Mouse (Mus musculus) left cerebral cortex, postnatal 14 days (tissue): ENCODE results near the gene Slc6a6. TPM values are rescaled to one million over a fixed set of nuclear protein-coding genes. Genes with fewer than 3 reads are reported as not detected.
A peak's percentile ranks its signal among the peaks of the same experiment; 100 is the strongest.

ENCODE experiments used
- DNase-seq, 2 experiments: peaks; one replicate each; pipeline ENCODE4 v3.0.0; 2021 to 2022; ENCODE audit warnings: low spot score in 2 of 2, mixed read lengths in 1 of 2
- intact Hi-C: fragments of 180-260 bp; cut with DNase I; formaldehyde crosslinking; loops from one replicate; pipeline ENCODE4 v1.15.1; 2025
- total RNA-seq, 2 experiments: library from RNA; stranded (reverse); gene quantifications; 2 replicates each; pipeline ENCODE4 v1.2.3; 2021

Slc6a6 gene
- total RNA-seq, 2 experiments from 2014 or later: 159 to 165 TPM

GRCm38 (mm10) chr6:91665990-91666700 lies 17.7 kb upstream of the Slc6a6 start:
- intact Hi-C loops: no loop called here
- DNase-seq: no peak

GRCm38 (mm10) chr6:91667141-91667540 lies 16.7 kb upstream of the Slc6a6 start:
- intact Hi-C loops: no loop called here
- DNase-seq: no peak

DNA sequence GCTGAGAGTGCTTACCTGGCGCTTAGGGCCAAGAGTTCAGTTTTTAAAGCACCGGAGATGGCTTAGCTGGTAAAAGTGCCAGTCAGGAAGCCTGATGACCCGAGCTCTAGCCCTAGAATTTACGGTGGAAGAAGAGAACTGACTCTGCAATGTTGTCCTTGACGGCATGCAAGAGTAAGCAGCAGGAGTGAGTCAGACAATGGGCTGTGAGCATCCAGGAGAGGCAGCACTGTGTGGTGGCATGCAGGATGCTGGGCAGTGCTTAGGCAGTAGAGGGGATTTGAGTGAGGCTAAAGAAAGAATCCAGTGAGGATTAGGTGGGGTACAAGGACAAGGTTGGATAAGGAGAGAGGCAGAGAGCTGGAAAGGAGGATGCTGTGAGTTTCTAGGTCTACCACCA lies 15.6 kb upstream of the Slc6a6 start:
- intact Hi-C loops: no loop called here
- DNase-seq: no peak

DNA sequence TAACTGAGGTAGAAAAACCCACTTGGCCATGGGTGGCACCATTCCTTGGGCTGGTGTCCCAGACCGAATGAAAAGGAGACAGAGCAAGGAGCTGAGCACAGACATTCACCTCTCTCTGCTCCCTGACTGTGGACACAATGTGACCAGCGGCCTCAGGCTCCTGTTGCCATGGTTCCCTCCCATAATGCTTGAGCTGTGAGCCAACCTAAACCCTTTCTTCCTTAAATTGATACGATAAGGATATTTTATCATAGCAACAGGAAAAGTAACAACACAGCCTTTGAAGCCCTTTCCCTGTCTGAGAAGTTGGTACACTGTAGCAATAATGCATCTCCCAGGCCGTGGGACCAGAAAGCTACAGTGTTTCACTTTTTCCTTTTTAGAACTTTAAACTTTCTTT lies 14.6 kb upstream of the Slc6a6 start:
- DNase-seq: no peak
- intact Hi-C loops: no loop called here

DNA sequence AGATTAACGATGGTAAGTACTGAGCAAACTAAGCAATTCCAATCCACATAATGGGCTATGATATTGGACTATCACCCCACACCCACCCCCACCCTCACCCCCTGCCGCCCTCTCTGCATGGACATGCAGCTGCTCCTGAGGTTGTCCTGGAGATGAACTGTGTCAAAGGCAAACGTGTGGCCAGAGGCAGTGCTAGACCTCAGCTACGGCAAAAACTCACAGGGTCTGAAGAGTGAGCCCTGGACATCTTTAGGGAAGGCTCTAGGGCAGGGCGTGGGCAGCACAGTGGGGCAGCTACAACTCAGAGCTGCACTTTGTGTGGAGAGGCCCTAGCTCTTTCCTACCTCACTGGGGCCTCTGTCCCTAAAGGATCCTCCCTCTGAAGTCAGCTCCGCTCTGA lies 13.6 kb upstream of the Slc6a6 start:
- intact Hi-C loops: no loop called here
- no peak for DNase-seq

DNA sequence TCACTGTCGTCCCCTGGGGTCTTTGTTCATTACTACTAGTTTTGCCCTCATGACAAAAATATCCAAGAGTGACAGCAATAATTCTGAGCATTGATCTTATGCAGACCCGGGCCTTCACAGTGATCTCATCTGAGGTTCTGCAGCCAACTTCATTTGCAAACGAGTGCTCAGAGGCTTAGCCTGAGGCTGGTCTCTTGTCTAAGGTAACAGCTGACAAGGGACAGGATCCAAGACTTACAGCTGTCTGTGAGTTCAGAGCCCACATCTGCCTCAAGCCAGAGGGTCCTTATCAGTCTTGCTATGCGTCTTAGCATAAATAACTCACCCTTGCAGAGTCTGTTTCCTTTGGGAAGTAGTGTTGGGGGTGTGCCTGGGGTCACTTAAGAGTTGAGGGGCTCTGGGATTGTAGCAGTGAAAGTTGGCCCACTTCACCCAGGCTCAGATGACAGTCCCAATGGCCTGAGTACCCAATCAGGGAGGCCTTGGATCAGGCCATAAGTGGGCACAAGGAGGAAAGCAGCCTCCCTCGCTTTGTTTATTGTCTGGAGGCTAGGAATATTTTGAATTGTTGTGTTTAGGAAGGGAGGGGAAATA lies 9.0 kb upstream of the Slc6a6 start:
- intact Hi-C loops: no loop called here
- DNase-seq: no peak

DNA sequence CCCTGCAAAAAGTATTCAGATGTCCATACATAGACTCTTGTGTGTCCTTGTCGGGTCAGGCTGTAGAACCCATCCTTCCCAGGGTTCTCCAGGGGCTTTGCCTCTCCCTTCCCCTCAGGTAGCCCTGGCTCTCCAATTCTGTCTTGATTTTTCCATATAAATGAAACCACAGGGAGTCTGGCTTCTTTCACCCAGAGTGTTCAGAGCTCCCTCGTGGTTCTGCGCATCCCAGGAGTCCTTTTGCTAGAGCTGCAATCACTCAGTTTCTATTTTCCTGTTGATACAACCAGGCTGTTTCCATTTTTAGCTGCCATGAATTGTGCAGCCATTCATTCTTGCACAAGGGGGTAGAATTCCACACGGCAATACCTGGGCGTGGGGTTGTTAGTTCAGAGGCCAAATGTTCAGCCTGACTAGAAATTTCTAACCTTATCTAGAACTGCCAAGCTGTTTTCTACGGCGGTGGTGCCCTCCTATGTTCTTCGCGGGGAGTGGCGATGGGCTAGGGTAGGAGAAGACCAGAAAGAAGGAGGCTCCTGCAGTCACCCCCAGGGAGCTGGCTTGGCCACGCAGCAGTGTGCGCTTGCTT lies 5.3 kb upstream of the Slc6a6 start:
- no peak for DNase-seq
- intact Hi-C loops: no loop called here

- peak; percentile 53 to 58 for DNase-seq
- intact Hi-C loops: no loop called here
Observed at GRCm38 (mm10) chr6:91679095-91679577, 4.7 kb upstream of the Slc6a6 start.

DNA sequence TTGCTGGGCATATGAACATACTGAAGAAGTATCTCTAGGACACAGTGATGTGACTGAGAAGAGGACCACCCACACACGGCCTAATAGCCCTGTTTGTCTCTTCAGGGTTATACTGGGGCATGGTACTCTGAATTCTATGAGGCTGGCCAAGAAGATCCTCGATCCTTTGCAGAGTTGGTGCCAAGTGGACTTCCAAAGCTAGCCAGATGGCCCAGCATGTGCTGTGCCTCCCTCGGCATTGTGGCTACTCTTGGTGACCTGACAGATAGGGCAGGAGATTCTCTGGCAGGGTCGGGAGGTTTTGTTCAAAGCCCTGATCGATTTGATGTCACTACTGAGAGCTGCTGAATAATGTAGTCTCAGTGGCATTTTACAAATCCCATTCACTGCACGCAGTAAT lies 4.1 kb upstream of the Slc6a6 start:
- no peak for DNase-seq
- intact Hi-C loops: loop anchor here (5.0 to 10.0 kb wide), 2 partner anchors 55 to 152 kb away; no protein-coding TSS in a partner anchor

GRCm38 (mm10) chr6:91681841-91682240 lies 2.0 kb upstream of the Slc6a6 start:
- intact Hi-C loops: loop anchor here (5.0 to 10.0 kb wide), 2 partner anchors 53 to 155 kb away; no protein-coding TSS in a partner anchor
- no peak for DNase-seq

DNA sequence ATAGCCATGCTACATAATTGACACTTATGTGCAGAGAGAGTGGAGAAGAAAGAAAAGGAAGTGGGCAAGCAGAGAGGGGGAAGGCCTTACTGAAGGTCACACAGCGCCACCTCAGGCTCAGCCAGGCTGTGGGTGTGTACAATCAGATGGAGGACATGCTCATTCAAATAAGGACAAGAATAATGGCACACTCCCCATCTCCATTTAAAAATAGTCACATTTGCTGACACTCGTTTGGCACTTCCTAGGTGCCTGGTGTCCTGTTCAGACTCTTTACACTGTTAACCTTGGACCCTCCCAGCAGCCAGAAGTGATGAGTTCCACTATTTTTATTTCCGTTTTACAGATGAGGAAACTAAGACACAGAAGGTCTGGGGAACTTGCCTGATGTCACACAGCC lies 732 bp upstream of the Slc6a6 start:
- no peak for DNase-seq
- intact Hi-C loops: loop anchor here (5.0 to 10.0 kb wide), 2 partner anchors 52 to 156 kb away; no protein-coding TSS in a partner anchor

DNA sequence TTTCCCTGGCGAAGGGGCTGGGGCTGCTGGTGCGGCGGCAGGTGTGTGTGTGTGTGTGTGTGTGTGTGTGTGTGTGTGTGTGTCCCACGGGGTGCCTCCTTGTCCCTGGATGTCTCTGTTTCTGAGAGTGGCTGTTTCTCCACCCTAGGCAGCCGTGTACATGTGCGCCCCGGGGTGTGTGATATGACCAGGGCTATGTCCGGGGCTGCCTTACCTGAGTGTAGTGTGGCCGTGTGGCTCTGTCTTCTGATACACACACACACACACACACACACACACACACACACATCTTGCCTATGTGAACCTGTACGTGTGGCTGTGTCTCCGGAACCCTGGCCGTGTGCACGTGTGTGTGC lies 599 bp downstream of the Slc6a6 start:
- intact Hi-C loops: loop anchor here (5.0 to 10.0 kb wide), 2 partner anchors 50 to 157 kb away; no protein-coding TSS in a partner anchor
- peak; percentile 42 to 67 for DNase-seq

GRCm38 (mm10) chr6:91684831-91685532 lies 1.1 kb downstream of the Slc6a6 start:
- peak in 1 of 2 experiments; percentile 24 for DNase-seq
- intact Hi-C loops: loop anchor here (5.0 to 10.0 kb wide), 2 partner anchors 50 to 158 kb away; no protein-coding TSS in a partner anchor

- intact Hi-C loops: loop anchor here (10.0 kb wide), 1 partner anchor 49 kb away; no protein-coding TSS in a partner anchor
- DNase-seq: peak; percentile 57 to 78
Observed at GRCm38 (mm10) chr6:91685533-91685883, 1.7 kb downstream of the Slc6a6 start.

- DNase-seq: no peak
- intact Hi-C loops: loop anchor here (10.0 kb wide), 1 partner anchor 49 kb away; no protein-coding TSS in a partner anchor
Observed at GRCm38 (mm10) chr6:91685896-91686295, 2.0 kb downstream of the Slc6a6 start.

GRCm38 (mm10) chr6:91686597-91686996 lies 2.7 kb downstream of the Slc6a6 start:
- intact Hi-C loops: loop anchor here (10.0 kb wide), 1 partner anchor 48 kb away; no protein-coding TSS in a partner anchor
- DNase-seq: peak; percentile 43 to 49

- intact Hi-C loops: loop anchor here (10.0 kb wide), 1 partner anchor 47 kb away; no protein-coding TSS in a partner anchor
- no peak for DNase-seq
Observed at GRCm38 (mm10) chr6:91688021-91688420, 4.2 kb downstream of the Slc6a6 start.

DNA sequence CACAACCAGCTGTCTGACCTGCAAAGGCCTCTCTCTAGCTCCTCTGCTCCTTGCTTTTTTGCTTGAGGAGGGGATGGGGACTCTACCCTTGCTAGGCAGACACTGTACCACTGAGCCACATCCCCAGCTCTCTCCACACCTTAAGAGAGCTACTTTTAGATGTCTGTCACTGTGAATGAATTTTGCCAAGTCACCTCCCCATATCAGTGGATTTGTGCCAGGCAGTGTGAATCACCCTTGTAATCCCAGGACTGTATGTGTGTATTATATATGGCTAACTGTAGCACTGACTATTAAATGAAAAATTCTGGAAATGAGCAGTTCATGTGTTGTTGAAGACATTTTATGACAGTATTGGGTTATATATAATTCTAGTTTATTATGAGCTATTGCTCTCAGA lies 5.4 kb downstream of the Slc6a6 start:
- intact Hi-C loops: loop anchor here (10.0 kb wide), 1 partner anchor 46 kb away; no protein-coding TSS in a partner anchor

DNA sequence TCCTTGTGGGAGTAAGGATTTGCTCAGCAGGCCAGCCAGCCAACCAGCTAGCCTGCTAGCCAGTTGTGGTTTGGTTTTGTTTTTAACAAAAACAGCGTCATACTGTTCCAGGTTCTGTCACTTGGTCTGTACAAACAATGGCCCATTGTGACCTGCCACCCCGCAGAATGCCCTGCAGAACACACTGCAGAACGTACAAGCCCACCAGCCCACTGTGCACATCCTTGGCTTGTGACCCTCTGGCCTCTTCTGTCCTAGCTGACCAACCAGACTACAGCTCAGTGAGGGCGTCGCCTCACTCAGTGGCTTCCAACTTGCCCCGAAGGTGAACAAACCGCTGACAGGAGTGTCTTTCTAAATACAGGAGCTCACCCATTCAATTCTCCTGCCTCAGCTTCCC lies 6.4 kb downstream of the Slc6a6 start:
- intact Hi-C loops: no loop called here
- DNase-seq: no peak

More for the DNA sequence above, 5.4 kb downstream of the Slc6a6 start:
- DNase-seq: no peak

DNA sequence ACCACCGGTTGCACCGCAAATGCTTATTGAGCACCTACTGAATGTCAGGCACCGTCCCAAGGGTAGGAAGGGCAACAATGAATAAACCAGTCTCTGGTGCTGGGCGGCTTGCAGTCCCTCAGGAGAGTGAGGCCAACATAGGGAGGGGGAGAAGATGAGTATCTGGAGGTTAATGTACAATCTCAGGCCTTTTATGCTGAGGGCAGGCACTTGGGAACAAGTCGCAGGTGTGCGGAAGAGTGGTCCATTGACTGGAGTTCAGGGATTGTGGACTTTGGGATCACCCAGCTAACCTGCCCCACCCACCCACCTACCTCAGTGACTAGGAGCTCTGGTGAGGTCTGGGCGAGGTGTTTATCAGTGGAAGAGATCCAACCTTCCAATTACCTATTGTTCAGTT lies 6.8 kb downstream of the Slc6a6 start:
- intact Hi-C loops: no loop called here
- no peak for DNase-seq
